Comparison of ENCODE assay signal across 19 mouse cellular contexts in the genomic region with DNA sequence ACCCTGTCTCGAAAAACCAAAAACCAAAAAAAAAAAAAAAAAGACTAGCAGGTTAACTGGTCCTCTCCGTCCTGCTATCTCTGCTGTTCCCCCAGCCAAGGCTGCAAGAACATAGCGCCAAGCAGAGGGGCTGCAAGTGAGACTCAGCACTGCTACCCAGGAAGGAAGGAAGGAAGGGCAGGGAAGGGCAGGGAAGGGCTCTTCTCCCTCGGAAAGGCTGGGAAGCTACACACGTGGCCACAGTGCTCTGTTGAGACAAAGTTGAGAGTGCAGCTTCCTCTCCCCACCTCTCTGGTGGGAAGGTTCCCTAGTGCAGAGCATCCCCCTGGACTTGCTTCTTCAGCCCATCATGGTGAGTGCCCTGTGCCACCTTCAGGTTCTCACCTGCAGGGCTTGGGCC. TPM values are rescaled to one million over a fixed set of nuclear protein-coding genes. Genes with fewer than 3 reads are reported as not detected.
"Had no signal": no experiment of that assay in that cellular context is flagged by ENCODE, and none has a peak within 500 bp of the region (broad histone marks: within the 10 kb centered on the region; RNA-seq: fewer than 3 reads in every experiment).

No protein-coding gene starts in this region.

- H3K27ac ChIP-seq: hindbrain, postnatal 0 days; kidney, postnatal 0 days; left cerebral cortex, adult 2 months; liver, embryonic 13.5 days; lung, embryonic 15.5 days; macrophage; midbrain, embryonic 12.5 days; midbrain, embryonic 15.5 days; neural tube, embryonic 12.5 days; neural tube, embryonic 15.5 days had no signal

- DNase-seq: kidney, adult 18-20 months; layer of hippocampus, postnatal 36 days; liver, embryonic 13.5 days; right cerebral cortex, adult 18-20 months; right cerebral cortex, postnatal 25 days; thymus, adult 2 months; thymus, postnatal 14 days; thymus, postnatal 4 days had no signal

- H3K4me3 ChIP-seq: left cerebral cortex, adult 2 months; liver, embryonic 13.5 days; lung, embryonic 15.5 days; midbrain, embryonic 12.5 days; midbrain, embryonic 15.5 days; neural tube, embryonic 12.5 days; neural tube, embryonic 15.5 days had no signal

- ATAC-seq: hindbrain, postnatal 0 days; inflammation-experienced regulatory T-cells, adult 6 months; intestine, embryonic 16.5 days; midbrain, embryonic 15.5 days had no signal

- H3K36me3 ChIP-seq: liver, embryonic 13.5 days; lung, embryonic 15.5 days had no signal

- H3K27me3 ChIP-seq: liver, embryonic 13.5 days; lung, embryonic 15.5 days; midbrain, embryonic 12.5 days; midbrain, embryonic 15.5 days; neural tube, embryonic 12.5 days; neural tube, embryonic 15.5 days had no signal

RNA-seq across cellular contexts. Expression of gene Nrxn2, which starts 53.1 kb away (rescaled TPM):
- polyA plus RNA-seq: macrophage had no signal
